Mouse (Mus musculus) liver, postnatal 0 days (tissue): ENCODE measurements around the gene Hibadh. TPM values are rescaled to one million over a fixed set of nuclear protein-coding genes. Genes with fewer than 3 reads are reported as not detected.
A peak's percentile ranks its signal among the peaks of the same experiment; 100 is the strongest.
"Not testable (repeated sequence)": the region's sequence is repeated elsewhere in the genome, so short reads cannot be mapped to it uniquely, and the experiment has no call there.

Experiments
- ATAC-seq: fragments of 200-750 bp; cut with Nextera tagmentation; 2 replicates; pipeline ENCODE4 v1.8.0; 2017; ENCODE audit warnings: mild to moderate bottlenecking, moderate library complexity
- DNase-seq: peaks from one replicate; pipeline ENCODE4 v3.0.0-alpha.2; 2016
- H3K27ac ChIP-seq: fragments of 300-500 bp; sonication (generic); 2 replicates; pipeline ENCODE4 v1.5.1; 2014; ENCODE audit warnings: antibody characterized with exemption, moderate library complexity, mild to moderate bottlenecking, low read depth
- H3K27me3 ChIP-seq: fragments of 300-500 bp; sonication (generic); 2 replicates; pipeline ENCODE4 v1.6.1; 2014; ENCODE audit warnings: low read length, control low read depth, mixed read lengths; ENCODE audit not compliant: insufficient read depth
- H3K36me3 ChIP-seq: fragments of 300-500 bp; sonication (generic); replicated peaks from 2 replicates; pipeline ENCODE4 v1.6.1; 2014; ENCODE audit warnings: mild to moderate bottlenecking, control low read depth, low read length, moderate library complexity, mixed read lengths; ENCODE audit not compliant: insufficient read depth
- H3K4me1 ChIP-seq: fragments of 300-500 bp; sonication (generic); 2 replicates; pipeline ENCODE4 v1.6.1; 2014; ENCODE audit warnings: antibody characterized with exemption, mild to moderate bottlenecking, control low read depth; ENCODE audit not compliant: insufficient read depth
- H3K4me2 ChIP-seq: fragments of 300-500 bp; sonication (generic); 2 replicates; pipeline ENCODE4 v1.6.1; 2014; ENCODE audit warnings: low read depth, mild to moderate bottlenecking, low read length, moderate library complexity, mixed read lengths
- H3K4me3 ChIP-seq: fragments of 300-500 bp; sonication (generic); 2 replicates; pipeline ENCODE4 v1.5.1; 2014; ENCODE audit warnings: low read depth, low read length
- H3K9ac ChIP-seq: fragments of 300-500 bp; sonication (generic); replicated peaks from 2 replicates; pipeline ENCODE4 v1.6.1; 2014; ENCODE audit warnings: mild to moderate bottlenecking, moderate library complexity
- H3K9me3 ChIP-seq: fragments of 300-500 bp; sonication (generic); 2 replicates; pipeline ENCODE4 v1.6.1; 2016; ENCODE audit warnings: mild to moderate bottlenecking, control low read depth, low read length, mixed read lengths
- CTCF ChIP-seq: sonication (generic); IDR thresholded peaks from 2 replicates; pipeline ENCODE4 v1.5.1; 2016; ENCODE audit warnings: antibody characterized with exemption, low read depth
- EP300 ChIP-seq: IDR thresholded peaks from 2 replicates; pipeline ENCODE4 v1.6.1; 2016; ENCODE audit warnings: antibody characterized with exemption, low read depth, mild to moderate bottlenecking
- WGBS: fragments of 180-500 bp; shearing (Covaris S2); extraction: QIAGEN DNeasy Blood & Tissue Kit; methylation state at CpG from one replicate; pipeline ENCODE4 v1.1.7; 2014; ENCODE audit not compliant: insufficient replicate concordance; 5-methylcytosine and 5-hydroxymethylcytosine counted together
- polyA plus RNA-seq: library from polyadenylated mRNA; unstranded; fragments of >200 nt; fragmentation: Nextera tagmentation; extraction: Ambion mirVana; gene quantifications from 2 replicates; pipeline ENCODE4 v1.2.1, GENCODE M21; 2015

Hibadh gene
- polyA plus RNA-seq, 1 experiment from 2014 or later = 110 TPM

GRCm38 (mm10) chr6:52675222-52675921, 35.2 kb upstream of the Hibadh start:
- Histone ChIP-seq H3K4me2 (0 out of 2 replicates have a peak overlapping the region, but pooled peaks have one; percentile 36), H3K9ac (no peak overlapping the region), H3K4me3 (no peak overlapping the region), H3K36me3 (no peaks in the 10 kb centered on the region), H3K27me3 (no peaks in the 10 kb centered on the region), H3K4me1 (peaks cover 19% of the 10 kb centered on the region; the same call in 1 of the 2 replicates), H3K9me3 (no peaks in the 10 kb centered on the region), H3K27ac (0 out of 2 replicates have a peak overlapping the region, but pooled peaks have one; percentile 29)
- DNase-seq (no peak), ATAC-seq (peak; percentile 49; the same call in 1 of the 2 replicates)
- WGBS = 43% methylated on average over 4 of the region's 4 CpGs
- TF ChIP-seq EP300 = peak; percentile 31; the same call in 1 of the 2 replicates
- TF ChIP-seq CTCF = no peak

- Histone ChIP-seq H3K27me3 (no peaks in the 10 kb centered on the region), H3K9me3 (no peaks in the 10 kb centered on the region), H3K4me3 (no peak overlapping the region), H3K9ac (no peak overlapping the region), H3K36me3 (no peaks in the 10 kb centered on the region), H3K27ac (no peak overlapping the region), H3K4me1 (peaks cover 16% of the 10 kb centered on the region; the same call in 1 of the 2 replicates), H3K4me2 (no peak overlapping the region)
- DNase-seq (no peak), ATAC-seq (no peak)
- WGBS = 79% methylated on average over 12 of the region's 12 CpGs
- no peak for TF ChIP-seq EP300
- no peak for TF ChIP-seq CTCF
Observed at GRCm38 (mm10) chr6:52674541-52674940, 34.4 kb upstream of the Hibadh start.

GRCm38 (mm10) chr6:52673706-52674105, 33.5 kb upstream of the Hibadh start:
- Histone ChIP-seq H3K27me3 (no peaks in the 10 kb centered on the region), H3K9me3 (no peaks in the 10 kb centered on the region), H3K9ac (no peak overlapping the region), H3K36me3 (no peaks in the 10 kb centered on the region), H3K4me2 (no peak overlapping the region), H3K27ac (no peak overlapping the region), H3K4me1 (peaks cover 15% of the 10 kb centered on the region; the same call in 1 of the 2 replicates), H3K4me3 (no peak overlapping the region)
- DNase-seq (no peak), ATAC-seq (no peak)
- WGBS = 76% methylated on average over 7 of the region's 7 CpGs
- TF ChIP-seq EP300 = no peak
- no peak for TF ChIP-seq CTCF

GRCm38 (mm10) chr6:52672539-52672938, 32.4 kb upstream of the Hibadh start:
- no peak overlapping the region for H3K9ac ChIP-seq
- no peaks in the 10 kb centered on the region for H3K36me3 ChIP-seq
- H3K4me1 ChIP-seq = peaks cover 15% of the 10 kb centered on the region; the same call in 1 of the 2 replicates
- DNase-seq (no peak), ATAC-seq (no peak)
- TF ChIP-seq EP300 (no peak), CTCF (no peak)
- H3K27me3 ChIP-seq = no peaks in the 10 kb centered on the region
- H3K4me2 ChIP-seq = 0 out of 2 replicates have a peak overlapping the region, but pooled peaks have one; percentile 20
- no peak overlapping the region for H3K4me3 ChIP-seq
- 29% methylated on average over 2 of the region's 2 CpGs for WGBS
- no peaks in the 10 kb centered on the region for H3K9me3 ChIP-seq
- H3K27ac ChIP-seq = no peak overlapping the region

- Histone ChIP-seq H3K4me3 (no peak overlapping the region), H3K36me3 (no peaks in the 10 kb centered on the region), H3K27ac (no peak overlapping the region), H3K4me1 (peaks cover 15% of the 10 kb centered on the region; the same call in 1 of the 2 replicates), H3K27me3 (no peaks in the 10 kb centered on the region), H3K9me3 (no peaks in the 10 kb centered on the region), H3K4me2 (no peak overlapping the region), H3K9ac (no peak overlapping the region)
- DNase-seq (no peak), ATAC-seq (no peak)
- 51% methylated on average over 8 of the region's 8 CpGs for whole genome bisulfite sequencing
- no peak for TF ChIP-seq EP300
- no peak for TF ChIP-seq CTCF
Observed at GRCm38 (mm10) chr6:52671791-52672190, 31.6 kb upstream of the Hibadh start.

- not testable (repeated sequence) for H3K4me3 ChIP-seq, H3K4me2 ChIP-seq, H3K27me3 ChIP-seq, H3K9me3 ChIP-seq, H3K36me3 ChIP-seq, H3K27ac ChIP-seq, DNase-seq, ATAC-seq, H3K4me1 ChIP-seq, H3K9ac ChIP-seq
- 28% methylated on average over 2 of the region's 2 CpGs for WGBS
- peak; percentile 36 for TF ChIP-seq CTCF
Observed at GRCm38 (mm10) chr6:52669878-52670277, 29.7 kb upstream of the Hibadh start.

GRCm38 (mm10) chr6:52667641-52668040, 27.5 kb upstream of the Hibadh start:
- no peaks in the 10 kb centered on the region for H3K36me3 ChIP-seq
- no peak overlapping the region for H3K4me3 ChIP-seq
- DNase-seq = no peak
- no peaks in the 10 kb centered on the region for H3K27me3 ChIP-seq
- no peaks in the 10 kb centered on the region for H3K9me3 ChIP-seq
- no peak overlapping the region for H3K4me2 ChIP-seq
- H3K27ac ChIP-seq = no peak overlapping the region
- TF ChIP-seq EP300 (no peak), CTCF (no peak)
- H3K9ac ChIP-seq = no peak overlapping the region
- 66% methylated on average over 3 of the region's 3 CpGs for WGBS
- H3K4me1 ChIP-seq = no peaks in the 10 kb centered on the region
- ATAC-seq = no peak
